Mouse (Mus musculus) thymus, adult 2 months (tissue): ENCODE results near the gene Stoml3.

Source experiments
- CTCF ChIP-seq: fragments of 200-500 bp; IDR thresholded peaks from 2 replicates; pipeline ENCODE4 v1.5.1; 2012; ENCODE audit warnings: mild to moderate bottlenecking, control low read depth, low read length, moderate library complexity, borderline replicate concordance; ENCODE audit not compliant: control insufficient read depth, poor library complexity, insufficient read depth; ENCODE audit errors: extremely low read depth
- POLR2A ChIP-seq: fragments of 200-500 bp; IDR thresholded peaks from 2 replicates; pipeline ENCODE4 v1.6.1; 2012; ENCODE audit warnings: mild to moderate bottlenecking, low read length, control low read depth, moderate library complexity; ENCODE audit not compliant: control insufficient read depth, poor library complexity, insufficient read depth; ENCODE audit errors: extremely low read depth

DNA sequence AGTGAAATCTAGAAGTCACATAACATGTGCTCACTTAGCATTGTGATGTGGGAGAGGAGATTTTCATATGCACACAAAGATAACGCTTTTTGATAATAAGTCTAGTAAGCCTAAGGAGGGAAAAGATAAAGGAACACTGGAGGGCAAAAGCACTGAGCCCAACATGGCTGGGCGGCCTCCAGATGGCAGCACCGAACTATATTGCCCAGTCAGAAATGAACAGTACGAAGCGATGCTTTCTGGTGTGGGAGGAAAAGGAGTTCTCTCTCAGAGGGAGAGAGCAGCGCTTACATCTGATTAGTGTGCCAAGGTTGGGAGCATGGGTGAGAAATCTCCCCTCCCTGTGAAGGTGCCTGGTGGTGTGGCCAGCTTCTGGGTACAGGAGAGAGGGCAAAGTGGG lies 12.6 kb upstream of the Stoml3 start:
- TF ChIP-seq CTCF (peak; percentile 16; the same call in 1 of the 2 replicates), POLR2A (no peak)
